Mouse (Mus musculus) large intestine, adult 2 months (tissue): ENCODE measurements around the gene Gm10382. TPM values are rescaled to one million over a fixed set of nuclear protein-coding genes. Genes with fewer than 3 reads are reported as not detected.

ENCODE experiments used
- DNase-seq: peaks from one replicate; pipeline ENCODE4 v3.0.0-alpha.2; 2012; ENCODE audit warnings: low read depth, low spot score
- WGBS: fragments of 180-500 bp; shearing (Covaris S2); methylation state at CpG from one replicate; pipeline ENCODE4 v1.1.7; 2018; 5-methylcytosine and 5-hydroxymethylcytosine counted together
- polyA plus RNA-seq: library from polyadenylated mRNA; depleted of rRNA; stranded (reverse); fragments of >200 nt; gene quantifications from 2 replicates; pipeline ENCODE4 v1.2.3, GENCODE M21; 2012; rRNA removed

Gm10382 gene
- 0.18 TPM in 1 of 2 replicates, not detected in the other for polyA plus RNA-seq

DNA sequence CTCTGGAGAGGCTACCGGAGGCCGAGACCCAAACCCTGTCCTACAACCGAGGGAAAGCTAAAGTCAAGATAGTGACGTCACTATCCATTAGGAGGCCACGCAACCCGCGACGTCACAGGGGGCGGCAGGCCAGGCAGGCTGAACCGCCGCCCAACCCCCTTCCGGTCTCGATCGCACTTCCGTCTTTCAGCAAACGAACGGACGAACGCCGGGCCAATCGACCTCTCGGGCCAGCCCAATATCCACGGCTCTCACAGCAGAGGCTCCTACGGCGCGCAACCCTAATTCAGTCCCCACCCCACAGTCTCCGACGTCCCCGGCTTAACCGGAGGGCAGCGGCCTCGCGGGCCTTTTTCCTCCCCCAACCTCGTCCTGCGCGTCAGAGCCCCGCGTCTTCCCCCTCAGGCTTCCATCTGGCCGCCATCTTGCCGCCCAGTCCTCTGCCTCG is at the start of gene Gm10382:
Gene Gm10382, plus strand, starts transcription at position 192 of the 448 bp plus-strand sequence.
- no peak for DNase-seq
- under 1% methylated on average over 41 of the region's 41 CpGs for WGBS

DNA sequence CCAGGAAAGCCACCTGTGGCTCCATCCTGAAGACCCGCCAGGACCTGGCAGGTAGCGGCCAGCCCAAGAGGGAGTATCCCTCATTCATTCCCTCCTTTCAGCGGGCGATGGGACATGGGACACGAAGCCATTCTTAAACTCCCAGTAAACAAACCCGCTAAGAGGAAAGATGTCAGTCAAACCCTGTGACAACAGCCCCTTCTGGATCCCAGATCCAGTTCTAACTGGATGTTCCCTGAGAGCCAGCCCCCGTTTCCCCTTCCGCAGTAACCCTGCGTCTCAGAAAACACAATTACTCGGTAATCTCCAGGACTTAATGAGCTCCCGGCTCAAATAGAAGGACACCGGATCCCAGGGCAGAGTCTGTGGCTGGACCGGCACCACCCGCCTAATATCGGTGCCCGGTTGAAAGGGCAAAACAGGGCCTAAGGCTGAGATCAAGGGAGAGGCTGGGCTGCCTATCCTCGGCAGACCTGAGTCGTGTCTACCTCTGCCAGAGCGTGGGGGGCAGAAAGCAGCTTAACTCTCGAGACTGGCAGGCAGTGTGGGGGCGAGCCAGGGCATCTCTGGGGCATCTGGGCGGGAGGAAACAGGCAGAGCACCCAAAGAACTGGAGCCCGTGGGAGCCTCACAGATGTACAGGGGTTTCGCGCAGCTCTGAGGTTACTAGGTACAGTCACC is 49.1 kb upstream of the Gm10382 start:
- no peak for DNase-seq
- WGBS: 9% methylated on average over 25 of the region's 25 CpGs

DNA sequence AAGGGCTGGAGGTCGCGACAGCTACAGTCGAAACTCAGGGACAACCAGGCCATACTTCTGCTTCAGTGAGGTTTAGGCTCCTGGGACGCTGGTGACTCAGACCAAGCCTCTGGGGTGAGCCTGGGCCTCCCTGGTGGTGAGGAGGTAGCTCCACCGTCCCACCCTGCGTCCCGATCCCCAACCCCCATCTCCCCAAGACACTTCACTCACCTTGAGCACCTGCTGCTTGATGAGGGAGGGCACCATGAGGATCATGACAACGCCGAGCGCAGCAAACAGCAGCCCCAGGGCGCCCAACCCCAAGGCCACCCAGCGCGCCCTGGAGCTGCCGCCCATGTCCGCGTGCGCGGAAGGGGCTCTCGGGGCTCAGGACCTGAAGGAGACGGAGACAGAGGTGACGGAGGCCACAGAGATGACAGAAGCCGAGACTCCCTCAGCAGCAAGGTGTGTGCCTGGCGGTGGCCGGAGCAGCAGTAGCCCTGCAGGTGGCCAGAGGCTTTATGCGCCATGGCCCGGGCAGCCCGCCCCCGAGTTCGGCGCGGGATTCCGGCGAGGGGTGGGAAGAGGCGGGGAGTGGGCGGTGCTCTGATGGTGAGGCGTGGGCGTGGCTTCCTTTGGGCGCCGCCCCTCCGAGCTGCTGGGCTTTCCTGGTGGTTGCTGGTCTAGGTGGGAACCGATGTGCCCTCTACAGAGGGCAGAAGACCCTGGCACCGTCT is 48.4 kb upstream of the Gm10382 start, which contains the start of gene Scarb1:
Gene Scarb1, minus strand, starts transcription at position 548 of the 716 bp plus-strand sequence.
- no peak for DNase-seq
- WGBS: under 1% methylated on average over 42 of the region's 42 CpGs

DNA sequence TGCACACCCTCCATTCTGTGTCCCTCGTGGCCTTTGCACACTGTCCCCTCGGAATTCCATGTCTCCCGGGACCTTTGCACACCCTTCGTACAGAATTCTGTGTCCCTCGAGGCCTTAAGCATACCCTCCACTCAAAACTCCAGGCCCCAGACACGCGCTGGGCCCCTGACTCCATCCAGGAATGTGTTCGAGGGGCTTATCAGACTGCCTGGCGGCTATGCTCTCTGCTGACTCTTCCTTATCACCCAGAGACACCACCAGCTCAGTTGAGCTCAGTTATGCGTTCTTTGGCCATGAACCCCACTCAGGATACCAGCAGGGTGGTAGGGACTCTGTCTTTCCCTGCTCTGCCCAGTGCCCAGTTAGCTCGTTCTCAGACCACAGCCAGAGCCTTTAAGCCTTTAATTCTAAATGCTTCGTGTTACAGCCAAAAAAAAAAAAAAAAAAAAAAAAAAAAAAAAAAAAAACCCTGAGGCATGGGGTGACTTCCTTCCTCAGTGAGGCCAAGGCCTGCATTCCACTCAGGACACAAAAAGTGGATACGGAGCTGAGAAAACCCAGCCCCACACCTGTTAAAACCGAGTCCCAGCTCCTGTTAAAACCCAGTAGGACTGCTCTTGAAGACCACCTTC is 47.5 kb upstream of the Gm10382 start:
- 56% methylated on average over 14 of the region's 14 CpGs for WGBS
- DNase-seq: no peak

DNA sequence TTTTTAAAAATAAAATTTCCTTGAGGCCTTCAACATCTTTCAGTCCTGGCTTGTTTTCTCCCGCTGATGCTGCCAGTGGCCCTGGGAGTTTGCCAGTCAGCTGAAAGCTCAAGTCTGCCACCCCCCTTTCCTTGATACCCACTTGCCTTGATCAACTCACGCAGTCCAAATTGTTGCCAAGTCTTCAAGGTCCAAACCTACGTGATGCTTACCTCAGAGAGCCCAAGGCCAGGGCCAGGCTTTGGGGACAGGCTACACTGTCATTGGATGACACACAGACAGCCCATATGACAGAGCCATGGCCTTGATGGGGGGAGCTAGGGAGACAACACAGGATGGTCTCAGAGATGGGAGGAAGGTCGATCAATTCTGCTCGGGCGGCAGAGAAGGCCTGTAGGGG is 44.8 kb upstream of the Gm10382 start:
- WGBS: 93% methylated on average over 6 of the region's 6 CpGs
- no peak for DNase-seq

DNA sequence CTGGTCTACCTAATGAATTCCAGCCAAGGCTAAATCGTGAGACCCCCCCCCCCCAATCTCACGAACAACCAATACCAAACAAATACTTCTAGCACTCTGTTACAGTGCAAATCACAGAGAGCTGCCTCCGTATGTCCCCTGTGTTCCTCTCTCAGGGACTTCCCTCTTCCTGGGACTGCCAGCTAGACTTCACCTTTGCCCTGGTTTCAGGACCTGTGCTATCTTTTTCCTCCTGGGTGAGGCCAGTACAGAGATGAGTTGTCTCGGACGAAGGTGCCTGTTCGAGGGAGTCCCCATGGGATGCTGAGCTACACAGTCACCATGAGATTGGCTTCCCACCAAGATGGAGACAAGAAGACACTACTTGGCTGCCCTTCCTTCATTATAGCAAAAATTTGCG is 41.1 kb upstream of the Gm10382 start:
- no peak for DNase-seq
- 31% methylated on average over 7 of the region's 7 CpGs for WGBS

DNA sequence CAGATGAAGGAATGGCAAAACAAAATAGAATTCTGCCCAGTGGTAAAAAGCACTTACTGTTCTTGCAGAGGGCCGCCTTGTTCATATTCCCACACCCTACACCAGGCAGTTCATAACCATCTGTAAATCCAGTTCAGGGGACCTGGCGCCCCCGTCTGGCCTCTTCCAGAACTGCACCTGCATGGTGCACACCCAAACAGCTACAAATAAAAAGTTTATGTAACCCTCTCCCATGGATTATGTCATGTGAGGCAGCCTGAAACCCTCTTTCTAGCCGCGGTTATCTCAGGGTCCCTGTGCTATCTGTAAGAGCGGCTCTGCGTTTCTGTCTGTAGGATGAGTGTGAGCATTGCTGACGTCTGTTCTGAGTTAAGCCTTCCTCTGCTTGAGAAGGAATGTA is 40.6 kb upstream of the Gm10382 start:
- 47% methylated on average over 8 of the region's 8 CpGs for WGBS
- no peak for DNase-seq

DNA sequence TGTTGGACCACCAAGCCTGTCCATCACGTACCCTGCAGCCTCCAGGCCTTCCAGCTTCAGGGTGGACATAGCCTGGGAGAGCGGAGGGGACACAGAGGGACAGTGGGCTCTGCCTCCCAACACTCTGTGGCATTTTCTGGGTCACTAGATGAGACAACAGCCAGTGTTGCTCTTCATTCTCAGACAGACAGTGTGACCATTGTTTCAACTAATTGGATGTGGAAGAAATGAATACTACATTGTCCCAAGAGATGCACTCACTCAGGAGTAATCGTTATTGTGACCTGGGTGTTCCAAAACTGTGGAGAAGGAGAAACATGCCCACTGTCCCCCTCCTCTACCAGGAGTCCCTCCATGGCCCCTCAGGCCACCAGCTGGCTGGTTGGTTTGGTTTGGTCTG is 39.7 kb upstream of the Gm10382 start:
- 84% methylated on average over 3 of the region's 3 CpGs for WGBS
- DNase-seq: no peak

DNA sequence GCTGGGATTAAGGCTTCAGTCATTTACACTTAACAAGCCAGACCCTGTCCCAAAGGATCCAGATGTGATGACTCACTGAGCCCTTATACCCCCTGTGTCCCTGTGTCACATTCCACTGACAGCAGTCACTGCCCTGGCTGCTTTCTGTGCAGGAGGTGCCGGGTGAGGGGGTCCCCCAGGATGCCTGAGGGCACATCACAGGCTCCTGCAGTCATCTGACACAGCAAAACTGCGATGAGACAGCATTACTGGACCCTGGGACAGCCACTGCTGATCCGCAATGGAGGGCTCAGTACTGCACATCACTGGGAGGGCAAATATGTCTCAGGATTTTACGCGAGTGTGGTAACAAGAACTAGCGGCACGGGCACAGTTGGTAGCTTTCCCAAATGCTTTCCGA is 38.1 kb upstream of the Gm10382 start:
- WGBS: 77% methylated on average over 8 of the region's 8 CpGs

DNA sequence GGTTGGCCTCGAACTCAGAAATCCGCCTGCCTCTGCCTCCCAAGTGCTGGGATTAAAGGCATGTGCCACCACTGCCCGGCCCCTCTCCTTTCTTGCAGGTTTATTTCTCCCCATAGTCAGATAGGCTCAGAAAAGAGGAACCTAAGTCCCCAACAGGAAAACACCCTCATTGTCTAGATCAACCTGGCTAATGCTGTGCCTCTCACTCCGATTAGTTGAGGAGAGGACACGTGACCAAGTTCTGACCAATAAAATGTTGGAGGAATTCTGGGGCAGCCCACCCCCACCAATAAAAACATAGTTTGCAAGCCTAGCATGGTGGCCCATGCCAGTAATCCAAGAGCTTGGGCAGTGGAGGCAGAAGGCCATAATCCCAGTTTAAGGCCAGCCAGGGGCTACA is 37.2 kb upstream of the Gm10382 start:
- DNase-seq: no peak
- WGBS: 92% methylated on average over 5 of the region's 5 CpGs

More for the DNA sequence above, 38.1 kb upstream of the Gm10382 start:
- DNase-seq: no peak

DNA sequence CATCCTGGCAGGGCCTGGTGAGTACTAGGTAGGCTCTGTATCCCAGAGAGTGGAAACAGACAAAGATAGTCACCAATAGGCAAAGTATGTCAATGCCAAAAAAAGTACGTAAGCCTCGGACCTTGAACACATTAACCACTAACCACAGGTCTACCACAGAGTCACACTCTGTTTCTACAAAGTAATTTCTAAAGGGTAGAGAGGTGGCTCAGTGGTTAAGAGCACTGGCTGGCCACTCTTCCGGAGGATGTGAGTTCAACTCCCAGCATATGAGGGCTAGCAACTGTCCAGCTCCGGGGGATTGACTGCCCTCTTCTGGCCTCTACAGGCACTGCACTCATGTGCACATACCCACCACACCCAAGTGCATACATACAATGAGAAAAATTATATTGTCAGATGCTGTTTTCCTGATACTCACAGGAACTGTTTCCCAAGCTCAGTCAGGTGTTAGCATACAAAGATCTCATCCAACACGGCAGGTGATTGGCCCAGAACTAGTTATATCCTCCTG is 36.3 kb upstream of the Gm10382 start:
- WGBS: 91% methylated on average over 5 of the region's 5 CpGs
- no peak for DNase-seq

DNA sequence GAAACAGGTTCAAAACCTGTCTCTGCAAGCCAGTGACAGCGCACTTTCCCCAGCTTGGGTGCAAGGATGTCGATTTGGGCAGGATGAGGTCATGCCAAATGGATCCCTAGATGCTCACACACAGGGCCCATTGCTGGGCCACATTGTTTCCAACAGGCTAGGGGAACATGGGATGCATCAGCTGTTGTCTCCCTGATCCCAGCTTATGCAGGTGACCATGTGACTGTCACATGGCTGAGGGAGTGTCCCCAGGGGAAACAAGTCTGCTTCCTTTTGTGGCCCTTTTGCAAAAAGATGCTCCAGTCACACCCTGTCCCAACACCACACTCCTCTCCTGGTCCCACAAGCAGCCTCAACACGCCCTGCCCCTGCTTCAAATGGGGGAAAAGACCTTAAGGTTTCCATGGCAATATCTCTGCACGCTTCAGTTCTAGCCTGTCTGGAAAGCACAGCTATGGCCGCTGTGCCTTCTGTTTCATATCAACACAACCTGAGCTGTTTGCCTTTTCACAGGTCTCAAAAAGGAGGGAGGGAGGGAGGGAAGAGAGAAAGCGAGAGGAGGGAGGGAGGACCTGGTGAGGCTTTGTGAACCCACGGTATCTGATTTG is 34.1 kb upstream of the Gm10382 start:
- DNase-seq: no peak
- 56% methylated on average over 7 of the region's 7 CpGs for WGBS

DNA sequence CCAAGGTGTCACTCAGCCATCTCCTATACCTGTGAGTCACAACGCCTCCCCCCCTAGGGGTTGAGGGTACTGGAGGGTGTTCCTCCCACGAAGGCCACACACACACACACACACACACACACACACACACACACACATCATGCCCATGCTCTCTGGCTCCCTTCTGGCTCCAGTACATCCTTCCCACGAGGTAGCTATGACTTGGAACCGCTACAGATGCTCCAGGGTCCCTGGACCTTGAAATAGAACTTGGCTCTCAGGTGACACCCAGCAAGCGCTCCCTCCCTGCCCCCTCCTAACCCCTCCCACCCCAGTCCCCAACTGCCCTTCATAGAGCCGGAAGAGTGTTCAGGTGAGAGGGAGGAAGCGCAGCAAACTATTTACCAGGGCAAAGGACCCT is 33.5 kb upstream of the Gm10382 start:
- no peak for DNase-seq
- WGBS: 38% methylated on average over 7 of the region's 7 CpGs

DNA sequence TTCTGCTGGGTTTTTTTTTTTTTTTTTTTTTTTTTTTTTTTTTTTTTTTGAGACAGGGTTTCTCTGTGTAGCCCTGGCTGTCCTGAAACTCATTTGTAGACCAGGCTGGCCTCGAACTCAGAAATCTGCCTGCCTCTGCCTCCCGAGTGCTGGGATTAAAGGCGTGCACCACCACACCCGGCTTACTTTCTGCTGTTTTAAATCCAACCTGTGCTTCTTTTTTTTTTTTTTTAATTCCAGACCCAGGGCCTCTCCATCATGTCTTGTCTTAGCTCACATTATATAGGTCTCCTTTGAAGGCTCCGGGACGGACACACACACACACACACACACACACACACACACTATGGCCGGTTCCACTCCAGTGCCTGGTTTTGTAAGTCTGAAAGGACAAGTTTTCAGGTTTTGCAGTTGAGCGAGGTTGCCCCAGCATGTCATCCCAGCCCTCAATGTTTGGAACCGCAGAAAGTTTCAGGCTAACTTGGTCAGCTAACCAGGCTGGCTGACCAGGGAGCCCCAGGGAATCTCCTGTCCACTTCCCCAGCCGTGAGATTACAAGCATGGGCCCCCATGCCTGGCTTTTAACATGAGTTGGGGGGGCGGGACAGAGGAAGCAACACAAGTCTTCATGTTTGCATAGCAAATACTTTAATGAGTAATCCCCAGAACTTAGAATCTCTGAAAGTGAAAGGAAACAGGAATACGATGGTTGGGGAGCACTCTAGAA is 31.4 kb upstream of the Gm10382 start:
- 69% methylated on average over 12 of the region's 12 CpGs for WGBS
- no peak for DNase-seq

DNA sequence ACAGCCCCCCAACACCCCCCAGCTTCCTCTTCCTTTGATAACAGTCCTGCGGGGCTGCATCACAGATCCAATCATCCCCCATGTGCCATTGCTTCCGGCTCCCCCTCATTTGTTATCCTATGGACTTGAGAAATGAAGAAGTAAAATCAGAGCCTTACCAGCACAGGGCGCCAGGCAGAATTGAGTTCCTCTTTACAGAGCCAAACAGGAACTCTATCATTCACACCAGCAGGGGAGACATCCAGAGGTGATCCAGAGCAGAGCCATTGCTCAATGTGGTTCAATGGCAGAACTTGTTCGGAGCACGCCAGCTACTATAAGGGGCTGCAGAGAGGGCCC is 30.9 kb upstream of the Gm10382 start:
- WGBS: 50% methylated on average over 5 of the region's 5 CpGs
- DNase-seq: no peak

DNA sequence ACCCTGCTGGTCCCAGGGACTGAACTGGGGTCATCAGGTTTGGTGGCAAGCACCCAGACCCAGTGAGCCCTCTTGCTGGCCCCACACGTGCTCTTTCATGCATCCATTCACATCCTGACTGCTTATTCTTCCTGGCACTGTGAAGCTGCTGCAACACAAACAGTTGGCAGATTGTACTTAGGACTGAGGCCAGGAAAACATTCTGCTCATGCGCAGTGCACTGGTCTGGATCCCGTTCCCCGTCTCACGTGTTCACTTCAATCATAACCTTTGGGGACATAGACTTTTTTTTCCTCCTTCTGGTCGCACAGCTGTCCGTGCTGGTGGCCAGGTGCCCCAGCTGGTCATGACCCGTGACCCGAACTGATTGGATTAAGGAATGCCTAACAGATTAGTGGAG is 28.6 kb upstream of the Gm10382 start:
- WGBS: 34% methylated on average over 9 of the region's 9 CpGs
- DNase-seq: no peak

DNA sequence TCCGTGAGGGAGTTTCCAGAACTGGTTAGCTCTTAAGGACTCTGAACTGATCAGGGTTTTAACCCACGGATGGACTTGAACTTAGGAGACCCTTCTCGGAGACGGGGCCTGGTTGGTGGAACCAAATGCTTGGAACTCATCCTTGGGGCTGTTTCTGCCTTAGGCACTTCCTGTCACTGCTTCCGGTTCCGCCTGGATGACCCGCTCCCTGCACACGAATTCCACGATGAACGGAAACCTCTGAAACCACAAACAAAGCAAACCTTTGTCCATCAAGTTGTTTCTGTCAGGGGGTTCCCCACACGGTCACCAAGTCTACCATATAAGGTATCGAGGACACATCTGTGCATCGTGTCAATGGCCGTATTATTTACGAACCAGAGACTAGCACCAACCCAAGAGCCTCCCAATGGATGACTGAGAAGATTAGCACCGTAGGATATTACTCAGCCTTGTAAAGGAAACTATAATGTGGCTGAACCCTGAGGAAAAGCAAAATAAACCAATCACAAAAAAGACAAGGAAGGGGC is 28.1 kb upstream of the Gm10382 start:
- DNase-seq: no peak
- 67% methylated on average over 16 of the region's 16 CpGs for WGBS

DNA sequence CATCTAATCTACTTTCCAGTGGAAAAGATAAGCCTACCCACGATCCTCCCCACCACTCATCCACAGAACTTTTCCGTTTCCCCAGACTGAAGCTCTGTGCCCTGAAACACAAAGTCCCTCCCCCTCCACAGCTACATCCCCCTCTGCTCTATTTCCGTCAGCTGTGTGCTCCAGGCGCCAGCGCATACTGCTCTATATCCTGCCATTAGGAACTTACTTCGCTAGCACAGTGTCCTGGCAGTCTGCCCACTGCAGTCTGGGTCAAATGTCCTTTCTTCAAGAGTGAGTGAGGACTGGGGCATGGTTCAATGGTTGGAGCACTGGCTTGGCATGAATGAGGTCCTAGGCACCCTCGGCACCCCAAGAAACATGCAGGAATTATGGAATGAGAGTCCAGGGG is 25.2 kb upstream of the Gm10382 start:
- WGBS: 50% methylated on average over 7 of the region's 7 CpGs
- DNase-seq: no peak

DNA sequence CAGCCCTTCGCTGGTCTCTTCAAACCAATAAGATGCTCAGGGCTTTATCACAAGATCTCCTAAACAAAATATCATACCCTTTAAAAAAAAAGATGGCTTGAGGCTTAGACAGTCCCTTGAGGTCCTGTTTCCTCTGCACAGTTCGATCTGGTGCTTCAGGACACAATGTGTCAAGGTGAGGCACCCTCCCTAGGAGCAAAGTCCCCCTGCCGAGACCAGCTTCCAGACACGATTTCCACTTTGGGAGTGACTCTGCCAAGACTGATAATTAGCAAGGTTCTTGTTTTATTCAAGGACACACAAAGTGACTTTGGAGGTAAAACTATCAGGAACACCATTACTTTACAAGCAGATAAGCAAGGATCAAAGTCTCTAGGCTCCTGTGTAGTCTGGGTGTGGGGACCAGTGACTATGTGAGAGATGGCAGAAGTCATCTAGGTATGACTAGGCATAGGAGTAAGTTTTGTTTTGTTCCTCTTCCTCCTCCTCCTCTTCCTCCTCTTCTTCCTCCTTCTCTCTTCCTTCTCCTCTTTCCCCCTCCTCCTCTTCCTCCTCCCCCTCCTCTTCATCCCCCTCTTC is 24.2 kb upstream of the Gm10382 start:
- DNase-seq: no peak
- WGBS: 34% methylated on average over 4 of the region's 4 CpGs
